In the genomic region with DNA sequence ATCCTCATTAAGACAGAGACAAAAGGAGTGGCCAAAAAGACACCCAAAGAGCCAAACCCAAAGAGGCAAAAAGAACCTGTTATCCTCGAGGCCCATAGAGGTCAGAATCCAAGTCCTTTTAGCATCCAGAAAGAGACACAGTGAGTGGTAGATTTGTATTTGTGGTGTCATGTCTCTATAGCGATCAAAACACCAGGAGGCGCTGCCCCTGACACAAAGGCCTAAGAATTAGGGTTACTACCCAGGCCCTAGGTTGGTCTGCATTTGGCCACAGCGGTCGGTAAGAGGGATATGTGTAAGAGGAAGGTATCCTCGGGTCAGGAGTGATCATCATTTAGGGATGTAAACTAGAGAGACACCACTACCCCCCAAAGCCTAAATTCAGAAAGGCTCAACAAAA, we compare ENCODE assay signal across 8 mouse cellular contexts. TPM values are rescaled to one million over a fixed set of nuclear protein-coding genes. Genes with fewer than 3 reads are reported as not detected.
A peak's percentile ranks its signal among the peaks of the same experiment; 100 is the strongest.
DNase-seq lines count a peak whose midpoint lies in the region; ATAC-seq lines count a peak whose summit lies in the region.

No protein-coding gene starts in this region.

- no peak for ATAC-seq in forebrain, embryonic 14.5 days
- peak; percentile 32 for ATAC-seq in megakaryocyte progenitor cell, adult 5-6 weeks (replicated peaks; ENCODE audit: poor library complexity)

- H3K4me1 ChIP-seq in forebrain, embryonic 14.5 days (ENCODE audit: control insufficient read depth, insufficient read depth, low read length) = peaks cover 10% of the 10 kb centered on the region

- H3K36me3 ChIP-seq in forebrain, embryonic 14.5 days (ENCODE audit: control insufficient read depth, insufficient read depth, low read length) = no peaks in the 10 kb centered on the region

- peak; percentile 4 for DNase-seq in gastrocnemius, postnatal 14 days
- no peak for DNase-seq in gastrocnemius, postnatal 25 days
- DNase-seq in ES-CJ7 (ENCODE audit: low read depth, low spot score) = peak; percentile 76
- DNase-seq in forebrain, embryonic 14.5 days (ENCODE audit: low spot score) = no peak
- DNase-seq in T-cell, adult 2 months (ENCODE audit: low spot score) = no peak
- DNase-seq in left cerebral cortex, postnatal 10 days (ENCODE audit: extremely low spot score in 1 of 2, low spot score in 2 of 2) = no peak
- no peak for DNase-seq in lung, postnatal 4 days

- no peaks in the 10 kb centered on the region for H3K9me3 ChIP-seq in forebrain, embryonic 14.5 days (replicated peaks; ENCODE audit: control insufficient read depth, low read length)

- peak overlapping the region; percentile 84 for H3K9ac ChIP-seq in forebrain, embryonic 14.5 days (ENCODE audit: low read length)

- peak overlapping the region; percentile 83; the same call in 1 of the 2 replicates for H3K4me3 ChIP-seq in forebrain, embryonic 14.5 days (ENCODE audit: low read depth, low read length)

- intact Hi-C loops in gastrocnemius, postnatal 14 days (cut with DNase I; ENCODE audit: low total_unique reads) = no loop called here
- intact Hi-C loops in left cerebral cortex, postnatal 10 days (cut with DNase I) = no loop called here

- H3K27ac ChIP-seq in forebrain, embryonic 14.5 days (ENCODE audit: low read depth, low read length) = no peak overlapping the region

- H3K4me2 ChIP-seq in forebrain, embryonic 14.5 days (ENCODE audit: low read length) = peak overlapping the region; percentile 93

- WGBS in forebrain, embryonic 14.5 days = 21% methylated on average over 6 of the region's 6 CpGs

- H3K27me3 ChIP-seq in forebrain, embryonic 14.5 days (replicated peaks; ENCODE audit: control insufficient read depth, insufficient read depth, low read length) = no peaks in the 10 kb centered on the region

RNA-seq across cellular contexts. Expression of a gene that starts 1.8 kb away (rescaled TPM):
- total RNA-seq in gastrocnemius, postnatal 14 days (2021) = 1 to 10 TPM; 1.7 to 2.1 TPM
- 1 to 10 TPM; 1.7 to 1.9 TPM for total RNA-seq in gastrocnemius, postnatal 25 days (2021)
- polyA plus RNA-seq in forebrain, embryonic 14.5 days (2014; fragmentation: Nextera tagmentation; extraction: Ambion mirVana) = 2.1 and 2.3 TPM in 2 replicates
- total RNA-seq in megakaryocyte progenitor cell, adult 5-6 weeks (2015) = 2.9 and 3.3 TPM in 2 replicates
- 1.3 and 1.5 TPM in 2 replicates for total RNA-seq in megakaryocyte progenitor cell, adult 5-6 weeks (2017)
- total RNA-seq in left cerebral cortex, postnatal 10 days (2021) = 1 to 10 TPM; 7.6 to 7.8 TPM

RNA-seq across cellular contexts. Expression of a gene that starts 1.9 kb away (rescaled TPM):
- total RNA-seq in gastrocnemius, postnatal 14 days (2021) = 10 to 100 TPM; 19.9 to 20.0 TPM
- 10 to 100 TPM in 1 of 2 experiments, 1 to 10 TPM in 1; 8.8 to 10.6 TPM for total RNA-seq in gastrocnemius, postnatal 25 days (2021)
- polyA plus RNA-seq in forebrain, embryonic 14.5 days (2014; fragmentation: Nextera tagmentation; extraction: Ambion mirVana) = 34.2 and 42.5 TPM in 2 replicates
- 55.2 and 58.3 TPM in 2 replicates for total RNA-seq in megakaryocyte progenitor cell, adult 5-6 weeks (2015)
- total RNA-seq in megakaryocyte progenitor cell, adult 5-6 weeks (2017) = 26.1 and 39.5 TPM in 2 replicates
- 10 to 100 TPM; 18.4 to 24.1 TPM for total RNA-seq in left cerebral cortex, postnatal 10 days (2021)

RNA-seq across cellular contexts. Expression of a gene that starts 11.3 kb away (rescaled TPM):
- total RNA-seq in gastrocnemius, postnatal 14 days (2021) = not detected
- not detected for total RNA-seq in gastrocnemius, postnatal 25 days (2021)
- polyA plus RNA-seq in forebrain, embryonic 14.5 days (2014; fragmentation: Nextera tagmentation; extraction: Ambion mirVana) = 0.36 and 0.57 TPM in 2 replicates
- not detected in 2 replicates for total RNA-seq in megakaryocyte progenitor cell, adult 5-6 weeks (2015)
- total RNA-seq in megakaryocyte progenitor cell, adult 5-6 weeks (2017) = 0.17 and 0.34 TPM in 2 replicates
- under 1 TPM; 0.49 to 0.94 TPM for total RNA-seq in left cerebral cortex, postnatal 10 days (2021)

RNA-seq across cellular contexts. Expression of a gene that starts 43.2 kb away (rescaled TPM):
- total RNA-seq in gastrocnemius, postnatal 14 days (2021) = under 1 TPM; 0.47 to 0.74 TPM
- total RNA-seq in gastrocnemius, postnatal 25 days (2021) = under 1 TPM; 0.56 to 0.67 TPM
- polyA plus RNA-seq in forebrain, embryonic 14.5 days (2014; fragmentation: Nextera tagmentation; extraction: Ambion mirVana) = 0.16 and 0.25 TPM in 2 replicates
- 0.54 and 0.57 TPM in 2 replicates for total RNA-seq in megakaryocyte progenitor cell, adult 5-6 weeks (2015)
- 0.62 and 1.3 TPM in 2 replicates for total RNA-seq in megakaryocyte progenitor cell, adult 5-6 weeks (2017)
- 1 to 10 TPM in 1 of 2 experiments, under 1 TPM in 1; 0.69 to 1.4 TPM for total RNA-seq in left cerebral cortex, postnatal 10 days (2021)

RNA-seq across cellular contexts. Expression of a gene that starts 47.7 kb away (rescaled TPM):
- total RNA-seq in gastrocnemius, postnatal 14 days (2021) = 10 to 100 TPM; 12.6 to 14.1 TPM
- total RNA-seq in gastrocnemius, postnatal 25 days (2021) = 10 to 100 TPM; 13.2 to 13.8 TPM
- 9.2 and 13.0 TPM in 2 replicates for polyA plus RNA-seq in forebrain, embryonic 14.5 days (2014; fragmentation: Nextera tagmentation; extraction: Ambion mirVana)
- 10.3 and 11.0 TPM in 2 replicates for total RNA-seq in megakaryocyte progenitor cell, adult 5-6 weeks (2015)
- total RNA-seq in megakaryocyte progenitor cell, adult 5-6 weeks (2017) = 4.8 and 6.9 TPM in 2 replicates
- 100 to 1,000 TPM; 110 to 115 TPM for total RNA-seq in left cerebral cortex, postnatal 10 days (2021)

Comparison
In these comparisons a context has a peak if more than half of its experiments do, and no peak if none do; other contexts are left out.
1. DNase-seq: peak in gastrocnemius, postnatal 14 days (single experiment) and ES-CJ7 (single experiment); none in gastrocnemius, postnatal 25 days (single experiment), forebrain, embryonic 14.5 days (single experiment), T-cell, adult 2 months (single experiment), left cerebral cortex, postnatal 10 days (0 of 2) and lung, postnatal 4 days (0 of 2).